Mouse (Mus musculus) adipocyte (in vitro differentiated cells): Measurements from ENCODE around the gene Clcn7.
A peak's percentile ranks its signal among the peaks of the same experiment; 100 is the strongest.

Experiments used
- DNase-seq: peaks from one replicate; pipeline ENCODE4 v3.0.0-alpha.2; 2016; ENCODE audit warnings: low spot score

Gene Clcn7

DNA sequence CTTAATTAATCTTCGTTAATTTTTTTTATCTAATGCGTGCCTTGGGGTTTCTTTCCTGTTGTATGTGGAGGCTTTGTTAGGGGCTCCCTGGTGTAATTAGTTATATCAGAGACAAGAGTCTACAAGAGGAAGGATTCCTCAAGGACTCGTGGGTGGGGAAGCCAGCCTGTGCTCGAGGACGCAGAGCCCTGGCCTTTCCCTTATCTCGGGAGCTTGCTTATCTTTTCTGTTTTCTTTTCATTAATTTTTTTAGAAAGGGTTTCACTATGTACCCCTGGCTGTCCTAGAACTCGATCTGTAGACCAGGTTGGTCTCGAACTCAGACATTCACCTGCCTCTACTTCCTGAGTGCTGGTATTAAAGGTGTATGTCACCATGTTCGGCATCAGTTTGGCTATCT lies 5.5 kb upstream of the Clcn7 start:
- DNase-seq = no peak

DNA sequence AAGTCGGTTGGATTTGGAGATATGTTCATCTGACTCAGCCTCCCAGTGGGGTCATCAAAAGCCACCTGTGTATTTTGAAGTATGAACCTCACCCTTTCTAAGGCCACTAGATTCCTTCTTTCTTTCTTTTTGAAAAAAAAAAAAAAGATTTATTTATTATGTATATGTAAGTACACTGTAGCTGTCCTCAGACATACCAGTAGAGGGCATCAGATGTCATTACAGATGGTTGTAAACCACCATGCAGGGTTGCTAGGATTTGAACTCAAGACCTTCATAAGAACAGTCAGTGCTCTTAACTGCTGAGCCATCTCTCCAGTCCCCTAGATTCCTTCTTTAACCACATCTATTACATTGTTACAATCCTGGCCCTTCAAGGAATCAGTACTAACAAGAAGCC lies 3.1 kb upstream of the Clcn7 start:
- DNase-seq = no peak

DNA sequence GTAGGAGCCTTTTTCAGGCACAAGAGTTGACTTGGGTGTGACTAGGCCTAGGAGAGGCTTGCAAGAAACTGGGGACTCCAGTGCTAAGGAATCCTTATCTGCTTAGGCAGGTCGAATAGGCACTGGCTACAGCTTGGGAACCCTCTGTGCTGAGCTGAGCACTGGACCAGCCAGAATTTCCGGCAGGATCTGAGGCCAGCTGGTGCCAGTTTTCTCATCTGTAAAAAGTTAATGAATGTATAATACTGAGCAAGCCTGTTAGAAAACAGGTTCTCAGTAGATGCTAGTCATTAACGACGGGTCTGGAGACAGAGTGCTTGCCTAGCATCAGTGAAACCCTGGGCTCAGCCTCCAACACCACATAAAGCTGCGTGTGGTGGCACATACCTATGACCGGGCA lies 2.4 kb downstream of the Clcn7 start:
- DNase-seq = no peak

GRCm38 (mm10) chr17:25138803-25139202 lies 5.6 kb downstream of the Clcn7 start:
- no peak for DNase-seq

DNA sequence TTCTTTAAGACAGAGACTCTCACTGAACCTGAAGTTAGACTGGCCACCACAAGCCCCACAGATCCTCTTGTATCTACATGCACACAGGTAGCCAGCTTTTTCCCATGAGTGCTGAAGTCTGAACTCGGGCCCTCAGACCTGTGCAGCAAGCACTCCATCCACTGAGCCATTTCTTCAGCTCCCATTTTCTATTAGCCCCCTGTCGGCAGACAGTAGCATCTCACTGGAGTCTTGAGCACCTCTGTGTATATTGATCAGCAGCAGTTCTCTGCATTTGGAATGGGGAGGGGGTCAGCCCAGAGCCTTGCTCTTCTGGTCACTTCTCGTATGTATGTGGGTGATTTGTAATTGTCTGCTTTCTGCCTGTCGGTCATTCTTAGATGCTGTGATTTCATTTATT lies 6.8 kb downstream of the Clcn7 start:
- no peak for DNase-seq

DNA sequence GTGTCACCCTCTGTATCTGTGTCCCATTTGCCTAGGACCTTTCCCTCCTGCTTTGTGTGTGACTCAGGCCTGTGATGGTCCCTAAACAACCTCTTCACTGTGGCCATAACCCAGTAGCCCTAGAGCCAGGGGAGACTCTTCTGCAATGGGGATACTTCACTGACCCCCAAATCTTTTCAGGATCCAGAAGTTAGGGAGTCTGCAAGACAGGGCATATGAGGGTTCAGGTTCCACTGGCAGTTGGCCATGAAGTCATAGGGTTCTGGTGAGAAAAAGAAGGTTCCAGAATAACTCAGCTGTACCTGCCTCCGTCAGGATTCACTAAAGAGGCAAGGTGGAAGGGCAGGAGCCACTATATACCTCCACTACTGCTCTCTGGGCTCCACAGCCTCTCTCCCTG lies 29.0 kb downstream of the Clcn7 start, which contains the start of gene Ccdc154:
Gene Ccdc154, plus strand, starts transcription at position 301 of the 400 bp plus-strand sequence.
- DNase-seq = no peak

DNA sequence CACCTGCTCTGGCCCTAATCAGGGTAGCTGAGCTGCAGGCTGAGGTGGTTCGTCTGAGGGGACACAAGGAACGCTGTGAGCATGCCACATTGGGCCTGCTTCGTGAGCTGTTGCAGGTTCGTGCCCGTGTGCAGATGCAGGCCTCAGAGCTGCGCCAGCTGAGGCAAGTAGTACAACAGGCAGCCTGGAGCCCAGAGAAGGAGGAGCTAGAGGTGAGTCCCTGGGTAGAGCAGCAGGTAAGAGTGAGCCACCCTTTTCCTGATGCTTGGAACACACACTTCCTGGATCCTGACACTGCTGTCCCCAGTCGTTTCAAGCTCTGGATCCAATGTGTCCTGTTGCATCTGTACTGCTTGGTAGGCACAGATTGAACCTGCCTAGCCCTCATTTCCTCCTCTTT lies 30.2 kb downstream of the Clcn7 start:
- no peak for DNase-seq

DNA sequence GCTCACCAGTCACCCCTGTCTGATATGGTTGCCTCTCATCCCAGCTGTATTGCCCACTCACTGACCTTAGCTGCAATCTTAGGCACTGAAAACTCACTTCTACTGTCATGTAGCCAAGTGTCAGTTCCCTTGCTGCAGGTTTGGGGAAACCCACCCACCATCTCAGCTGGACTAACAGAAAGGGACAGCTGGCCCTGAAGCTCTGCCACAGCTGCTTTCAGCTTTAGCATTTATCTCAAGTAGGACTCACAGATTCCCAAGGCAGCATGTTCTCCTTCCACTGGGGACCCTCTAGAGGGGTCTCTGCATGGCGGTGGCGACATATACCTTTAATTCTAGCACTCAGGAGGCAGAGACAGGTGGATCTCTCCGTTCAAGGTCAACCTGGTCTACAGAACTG lies 31.6 kb downstream of the Clcn7 start:
- no peak for DNase-seq

- DNase-seq = no peak
These were observed 32.9 kb downstream of the Clcn7 start for GRCm38 (mm10) chr17:25165970-25166671.

DNA sequence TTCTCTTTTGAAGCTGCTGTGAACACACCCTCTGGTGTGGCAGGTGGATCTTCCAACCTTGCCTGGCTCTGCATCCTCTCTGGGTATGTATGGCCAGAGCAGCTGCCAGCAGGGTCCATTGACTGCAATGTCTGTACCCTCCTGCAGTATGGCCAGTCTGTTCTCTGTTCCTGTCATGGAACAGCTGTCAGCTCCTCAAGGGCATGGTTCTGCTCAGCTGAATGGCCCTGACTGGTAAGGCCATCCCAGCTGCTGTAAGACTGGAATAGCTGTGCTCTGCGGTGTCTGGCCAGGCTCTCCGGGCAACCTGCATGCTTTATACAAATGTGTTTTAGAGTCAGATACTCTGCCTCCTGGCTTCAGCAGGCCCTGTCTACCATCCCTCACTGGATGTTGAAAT lies 36.5 kb downstream of the Clcn7 start:
- no peak for DNase-seq

DNA sequence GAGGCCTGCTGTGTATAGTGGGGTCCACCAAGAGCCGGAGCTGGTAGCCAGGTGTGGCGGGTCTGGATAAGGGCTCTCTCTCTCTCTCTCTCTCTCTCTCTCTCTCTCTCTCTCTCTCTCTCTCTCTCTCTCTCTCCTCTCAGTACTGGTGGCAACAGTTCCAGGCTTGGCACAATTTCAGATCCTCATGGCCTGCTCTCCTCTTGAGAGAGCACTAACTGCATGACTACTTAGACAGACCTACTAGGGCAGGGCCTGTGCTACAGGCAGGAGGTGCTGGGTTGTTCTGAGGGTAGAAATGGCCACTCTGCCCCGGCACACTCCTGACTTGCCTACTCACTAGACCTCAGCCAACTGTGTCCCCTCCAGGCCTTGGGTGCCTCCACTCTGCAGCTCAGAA lies 39.4 kb downstream of the Clcn7 start:
- DNase-seq = no peak

DNA sequence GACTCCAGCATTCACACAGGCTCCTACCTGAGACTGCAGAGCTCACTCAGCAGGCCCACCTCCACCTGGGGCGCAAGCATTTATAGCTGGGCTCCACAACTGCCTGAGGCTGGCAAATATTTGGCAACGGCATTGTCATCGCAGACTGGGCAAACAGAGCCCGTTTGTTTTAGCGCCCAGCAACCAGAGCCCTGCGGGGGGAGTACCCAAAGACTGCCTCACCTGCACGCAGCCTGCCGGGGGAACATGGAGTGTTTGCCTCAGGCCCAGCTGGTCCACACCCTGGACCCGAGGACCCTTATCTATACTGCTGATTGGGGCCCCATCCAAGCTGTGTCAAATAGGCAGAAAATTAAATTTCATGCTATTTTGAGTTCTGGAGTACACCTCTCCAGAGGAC lies 42.2 kb downstream of the Clcn7 start, which contains the start of gene Gm38655:
Gene Gm38655, minus strand, starts transcription at position 61 of the 400 bp plus-strand sequence.
- DNase-seq = no peak

DNA sequence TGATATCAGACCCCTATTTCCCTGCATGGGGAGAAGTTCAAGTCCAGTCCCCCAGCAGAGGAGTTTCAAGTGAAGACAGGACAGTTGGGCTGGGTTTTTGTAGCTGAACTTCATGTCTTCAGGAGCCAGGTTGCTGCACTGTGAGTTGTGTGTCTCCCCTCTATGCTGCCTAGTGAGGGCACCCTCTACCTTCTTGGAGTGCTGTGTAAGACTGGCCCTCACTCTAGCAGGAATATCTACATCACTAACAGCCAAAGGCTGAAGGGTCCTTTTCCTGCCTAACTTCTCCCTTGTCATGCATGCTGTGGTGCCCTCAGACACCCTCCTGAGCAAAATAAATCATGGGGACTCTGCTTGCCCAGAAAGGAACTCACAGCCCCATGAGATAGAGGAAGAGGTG lies 50.0 kb downstream of the Clcn7 start:
- DNase-seq = no peak

- DNase-seq = peak; percentile 99
These were observed 51.0 kb downstream of the Clcn7 start, which contains the start of gene BC003965 for GRCm38 (mm10) chr17:25184129-25184691. BC003965 (plus strand) TSS chr17:25184554.

GRCm38 (mm10) chr17:25184961-25185360 lies 51.8 kb downstream of the Clcn7 start:
- peak; percentile 44 for DNase-seq

DNA sequence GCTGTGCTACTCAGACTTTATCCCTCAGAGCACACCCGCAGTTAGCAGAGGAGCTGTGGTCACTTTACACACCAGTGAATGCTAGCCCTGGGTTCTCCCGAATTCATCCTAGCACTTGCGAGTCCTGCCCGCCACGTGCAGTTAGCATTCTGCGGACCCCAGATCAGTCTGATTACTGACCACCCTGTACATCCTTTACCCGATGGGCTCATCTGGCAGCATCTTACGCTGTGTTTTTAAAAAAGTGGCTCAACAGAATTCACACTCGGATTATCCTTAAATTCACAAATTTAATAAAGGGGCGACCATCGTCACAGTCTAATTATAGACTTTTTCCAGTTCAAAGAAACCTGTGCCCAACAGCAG lies 54.6 kb downstream of the Clcn7 start:
- DNase-seq = no peak

GRCm38 (mm10) chr17:25188150-25189031 lies 55.2 kb downstream of the Clcn7 start, which contains the start of gene Unkl:
Unkl (plus strand) TSS chr17:25188397.
- peak; percentile 54 for DNase-seq

DNA sequence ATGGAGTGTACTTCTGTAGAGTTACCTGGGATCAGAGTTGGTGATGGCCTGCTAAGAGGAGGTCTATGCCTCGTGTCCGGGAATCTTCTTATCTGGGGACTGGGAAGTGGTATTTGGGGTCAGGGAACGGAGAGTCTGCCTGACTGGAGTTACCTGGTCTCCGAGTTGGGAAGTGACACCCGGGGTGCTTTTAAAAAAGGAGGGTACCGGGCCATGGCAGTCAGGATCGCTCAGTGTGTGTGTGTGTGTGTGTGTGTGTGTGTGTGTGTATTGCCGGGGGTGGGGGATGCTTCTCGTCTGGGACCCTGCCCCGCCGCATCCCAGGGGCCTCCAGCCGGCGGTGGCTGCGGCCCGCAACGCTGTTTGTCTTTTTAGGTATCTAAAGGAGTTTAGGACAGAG lies 55.9 kb downstream of the Clcn7 start:
- peak; percentile 24 for DNase-seq

- no peak for DNase-seq
These were observed 69.2 kb downstream of the Clcn7 start for GRCm38 (mm10) chr17:25202401-25202800.

GRCm38 (mm10) chr17:25210006-25210405 lies 76.8 kb downstream of the Clcn7 start:
- no peak for DNase-seq

DNA sequence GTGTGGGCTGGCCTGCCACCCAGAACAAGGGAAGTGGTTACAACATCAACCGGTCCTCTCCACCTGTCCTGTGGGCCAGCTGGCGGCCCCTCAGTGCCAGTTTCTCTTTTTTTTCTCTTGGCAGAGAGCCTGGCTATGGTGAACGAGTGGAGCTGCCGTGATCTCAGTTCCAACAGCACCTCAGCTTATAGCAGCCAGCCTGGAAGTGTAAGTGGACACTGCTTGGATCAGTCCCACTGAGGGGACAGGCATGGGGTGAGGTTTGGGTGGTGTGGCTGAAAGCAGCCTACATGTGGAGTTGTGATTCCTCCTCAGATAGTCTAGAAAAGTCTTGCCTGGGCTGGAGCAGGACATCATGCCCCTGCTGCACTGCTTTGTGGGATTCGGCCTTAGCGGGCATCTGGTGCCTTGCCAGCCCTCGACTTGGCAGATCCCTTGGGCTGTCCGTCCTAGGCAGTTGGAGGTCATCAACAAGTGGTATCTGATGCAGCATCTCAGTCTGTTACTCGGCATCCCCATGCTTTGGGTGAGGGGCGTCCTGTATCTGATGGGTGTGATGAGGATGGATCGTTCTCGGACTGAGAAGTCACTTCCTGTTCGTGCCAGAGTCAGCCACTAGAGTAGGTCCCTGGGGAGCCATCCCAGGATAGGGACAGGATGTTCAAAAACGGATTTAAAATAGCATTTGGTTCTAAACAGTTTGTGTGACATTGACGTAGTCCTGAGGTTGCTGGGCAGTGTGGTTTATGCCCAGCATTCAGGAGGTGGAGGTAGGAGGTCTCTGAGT lies 77.7 kb downstream of the Clcn7 start:
- no peak for DNase-seq

DNA sequence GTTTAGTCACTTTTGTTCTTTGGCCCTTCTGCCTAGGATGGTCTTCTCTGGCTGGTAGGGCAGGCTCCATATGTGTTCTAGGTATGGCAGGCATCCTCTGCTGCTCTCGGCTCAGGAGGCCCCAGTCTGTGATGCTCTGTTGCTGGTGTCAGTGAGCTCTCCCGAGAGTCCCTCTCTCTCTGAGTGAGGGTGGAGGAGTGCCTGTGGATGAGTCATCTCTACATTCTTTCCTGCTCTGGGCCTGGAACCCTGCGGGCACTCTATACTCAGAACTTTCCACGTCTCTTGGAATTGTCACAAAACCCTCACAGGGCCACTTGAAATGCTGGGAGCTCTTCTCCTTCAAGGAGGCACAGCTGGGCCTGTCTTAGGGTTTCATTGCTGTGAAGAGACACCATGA lies 78.5 kb downstream of the Clcn7 start:
- no peak for DNase-seq
